Mouse (Mus musculus) myocyte (in vitro differentiated cells): ENCODE data around the gene Tpt1. TPM values are rescaled to one million over a fixed set of nuclear protein-coding genes. Genes with fewer than 3 reads are reported as not detected.
"Not testable (repeated sequence)": the region's sequence is repeated elsewhere in the genome, so short reads cannot be mapped to it uniquely, and the experiment has no call there.

ENCODE experiments used
- H3K27me3 ChIP-seq: one replicate; pipeline ENCODE4 v1.6.1; 2011; ENCODE audit not compliant: control insufficient read depth, insufficient read depth, insufficient read length
- H3K36me3 ChIP-seq: one replicate; pipeline ENCODE4 v1.6.1; 2011; ENCODE audit not compliant: control insufficient read depth, insufficient read depth
- H3K4me2 ChIP-seq: one replicate; pipeline ENCODE4 v1.6.1; 2011; ENCODE audit warnings: low read depth, control low read depth
- H3K4me3 ChIP-seq: one replicate; pipeline ENCODE4 v1.5.1; 2011; ENCODE audit warnings: mild to moderate bottlenecking, control low read depth, moderate library complexity
- H3K79me2 ChIP-seq: one replicate; pipeline ENCODE4 v1.6.1; 2011; ENCODE audit not compliant: control insufficient read depth, insufficient read depth
- H3ac ChIP-seq: one replicate; pipeline ENCODE4 v1.6.1; 2011; ENCODE audit not compliant: control insufficient read depth, insufficient read length
- CEBPB ChIP-seq: IDR thresholded peaks from 2 replicates; pipeline ENCODE4 v1.6.1; 2011; ENCODE audit warnings: mild to moderate bottlenecking, moderate library complexity; ENCODE audit not compliant: poor library complexity, insufficient read depth, severe bottlenecking
- E2F4 ChIP-seq: IDR thresholded peaks from one replicate; pipeline ENCODE4 v1.6.1; 2011; ENCODE audit warnings: mild to moderate bottlenecking, control low read depth, moderate library complexity; ENCODE audit not compliant: insufficient read depth
- MAX ChIP-seq: IDR thresholded peaks from one replicate; pipeline ENCODE4 v1.6.1; 2011; ENCODE audit warnings: low read depth, mild to moderate bottlenecking, control low read depth
- MYOD1 ChIP-seq, 3 experiments: IDR thresholded peaks; one replicate each; pipeline ENCODE4 v1.6.1; 2011; ENCODE audit warnings: control low read depth in 2 of 3, low read depth in 2 of 3, mild to moderate bottlenecking in 2 of 3, moderate library complexity in 1 of 3; ENCODE audit not compliant: insufficient read length in 2 of 3, control insufficient read depth in 1 of 3
- MYOG ChIP-seq, 3 experiments: IDR thresholded peaks; one replicate each; pipeline ENCODE4 v1.6.1; 2011; ENCODE audit warnings: control low read depth in 2 of 3, low read depth in 2 of 3, mild to moderate bottlenecking in 2 of 3; ENCODE audit not compliant: insufficient read length in 2 of 3, control insufficient read depth in 1 of 3, insufficient read depth in 1 of 3
- POLR2A ChIP-seq: IDR thresholded peaks from one replicate; pipeline ENCODE4 v1.6.1; 2011; ENCODE audit warnings: low read depth, mild to moderate bottlenecking, control low read depth, moderate library complexity; ENCODE audit not compliant: insufficient read length
- POLR2AphosphoS2 ChIP-seq: IDR thresholded peaks from one replicate; pipeline ENCODE4 v1.6.1; 2011; ENCODE audit warnings: low read depth, control low read depth; ENCODE audit not compliant: insufficient read length
- REST ChIP-seq: IDR thresholded peaks from one replicate; pipeline ENCODE4 v1.6.1; 2011; ENCODE audit warnings: mild to moderate bottlenecking, control low read depth, moderate library complexity; ENCODE audit not compliant: insufficient read depth, insufficient read length
- SRF ChIP-seq: IDR thresholded peaks from one replicate; pipeline ENCODE4 v1.6.1; 2011; ENCODE audit warnings: low read depth; ENCODE audit not compliant: control insufficient read depth, insufficient read length
- TCF12 ChIP-seq: IDR thresholded peaks from one replicate; pipeline ENCODE4 v1.6.1; 2011; ENCODE audit warnings: mild to moderate bottlenecking, control low read depth; ENCODE audit not compliant: poor library complexity, insufficient read depth, severe bottlenecking
- TCF3 ChIP-seq: IDR thresholded peaks from one replicate; pipeline ENCODE4 v1.6.1; 2011; ENCODE audit warnings: low read depth, control low read depth; ENCODE audit not compliant: insufficient read length
- USF1 ChIP-seq: IDR thresholded peaks from one replicate; pipeline ENCODE4 v1.6.1; 2011; ENCODE audit warnings: low read depth, mild to moderate bottlenecking, control low read depth, moderate library complexity
- polyA plus RNA-seq: library from polyadenylated mRNA; unstranded; fragments of >200 nt; fragmentation: generic; extraction: Trizol; gene quantifications from one replicate; pipeline ENCODE4 v1.2.1, GENCODE M21; 2012; ENCODE audit warnings: missing spikeins

Tpt1 gene
- polyA plus RNA-seq, 1 experiment = 6,214 TPM

DNA sequence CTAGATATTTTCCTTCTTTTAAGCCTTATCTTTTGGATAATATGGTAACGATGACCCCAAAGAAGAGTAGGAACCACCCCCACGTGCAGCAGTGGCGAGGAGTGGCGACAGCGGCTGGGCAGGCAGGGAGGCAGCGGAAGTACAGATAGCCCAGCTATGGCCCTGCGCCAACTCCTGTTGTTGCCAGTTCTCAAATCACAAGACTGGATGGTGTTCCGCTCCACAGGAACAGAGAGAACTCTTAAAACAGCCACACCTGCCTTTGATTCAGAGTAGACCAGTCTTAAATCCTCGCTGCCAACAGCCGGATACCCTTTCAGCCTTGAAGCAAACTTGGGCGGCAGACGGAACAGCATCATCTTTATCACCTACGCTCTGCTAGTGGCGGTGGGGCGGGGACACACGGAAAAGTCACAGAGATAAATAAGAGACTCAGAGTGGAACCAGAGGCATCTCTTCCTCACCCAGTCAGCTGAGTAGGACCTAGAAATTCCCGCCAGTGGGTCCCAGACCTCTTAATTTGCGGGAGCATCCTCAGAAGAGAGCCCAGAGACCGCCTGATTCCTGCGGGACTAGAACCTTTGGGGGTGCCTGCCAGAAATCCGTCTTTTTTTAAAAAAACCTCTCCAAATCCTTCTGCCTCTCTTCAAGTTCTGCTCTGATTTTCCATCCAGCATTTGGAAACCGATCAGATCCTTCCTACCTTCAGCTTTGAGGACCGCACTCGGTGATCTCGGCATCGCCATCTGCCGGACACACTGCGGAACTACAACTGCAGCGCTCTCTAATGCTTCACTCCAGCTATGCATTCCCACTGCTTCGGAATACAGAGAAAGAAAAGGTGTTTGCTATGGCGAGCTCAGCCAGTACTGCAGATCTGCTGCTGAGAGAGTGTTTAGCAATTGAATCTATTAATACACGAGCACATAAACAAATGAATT is 15.8 kb upstream of the Tpt1 start:
- H3ac ChIP-seq = no peak overlapping the region
- H3K4me3 ChIP-seq = peak overlapping the region; percentile 20
- TF ChIP-seq CEBPB (no peak), POLR2A (peak; percentile 37), MAX (no peak), E2F4 (no peak), SRF (no peak), MYOD1 (IDR thresholded peaks at IDR 0.05; ENCODE audit: control insufficient read depth in 1 of 3, insufficient read length in 2 of 3, low read depth in 2 of 3) (peak in 1 of 3 experiments; percentile 61), POLR2AphosphoS2 (peak; percentile 39)
- H3K79me2 ChIP-seq = no peaks in the 10 kb centered on the region
- no peaks in the 10 kb centered on the region for H3K36me3 ChIP-seq
- peak overlapping the region; percentile 98 for H3K4me2 ChIP-seq
- no peaks in the 10 kb centered on the region for H3K27me3 ChIP-seq

DNA sequence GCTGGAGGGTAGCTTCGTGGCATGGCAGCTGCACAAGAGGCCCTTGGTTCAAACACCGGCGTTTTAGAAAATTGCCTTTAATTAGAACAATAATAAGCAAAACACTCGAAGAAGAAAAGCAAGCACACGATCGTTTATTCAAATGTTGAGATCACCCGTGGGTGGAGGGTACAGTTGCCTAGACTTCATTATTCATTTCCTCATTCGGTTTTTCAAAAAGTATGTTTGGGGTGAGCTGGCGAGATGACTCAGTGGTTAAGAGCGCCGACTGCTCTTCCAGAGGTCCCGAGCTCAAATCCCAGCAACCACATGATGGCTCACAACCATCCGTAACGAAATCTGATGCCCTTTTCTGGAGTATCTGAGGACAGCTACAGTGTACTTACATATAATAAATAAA is 15.1 kb upstream of the Tpt1 start:
- not testable (repeated sequence) for H3K36me3 ChIP-seq, H3ac ChIP-seq, H3K79me2 ChIP-seq, H3K27me3 ChIP-seq
- peak overlapping the region; percentile 98 for H3K4me2 ChIP-seq
- H3K4me3 ChIP-seq = peak overlapping the region; percentile 20

DNA sequence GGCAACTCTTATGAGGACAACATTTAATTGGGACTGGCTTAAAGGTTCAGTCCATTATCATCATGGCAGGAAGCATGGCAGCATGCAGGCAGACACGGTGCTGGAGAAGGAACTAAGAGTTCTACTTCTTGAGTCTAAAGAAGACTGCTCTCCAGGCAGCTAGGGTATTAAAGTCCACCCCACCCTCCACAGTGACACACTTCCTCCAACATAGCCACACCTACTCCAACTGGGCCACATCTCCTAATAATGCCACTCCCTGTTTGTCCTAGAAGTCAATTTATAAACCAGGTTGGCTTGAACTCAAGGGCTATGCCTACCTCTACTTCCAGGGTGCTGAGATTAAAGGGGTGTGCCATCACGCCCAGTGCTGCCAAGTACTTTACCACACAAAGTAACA is 12.9 kb upstream of the Tpt1 start:
- Histone ChIP-seq H3K36me3 (no peaks in the 10 kb centered on the region), H3K79me2 (no peaks in the 10 kb centered on the region), H3K4me2 (no peak overlapping the region), H3K4me3 (no peak overlapping the region), H3ac (no peak overlapping the region), H3K27me3 (no peaks in the 10 kb centered on the region)
- TF ChIP-seq TCF3 (no peak), MYOD1 (IDR thresholded peaks at IDR 0.05; ENCODE audit: control insufficient read depth in 1 of 3, insufficient read length in 2 of 3, low read depth in 2 of 3) (no peak), CEBPB (no peak)

DNA sequence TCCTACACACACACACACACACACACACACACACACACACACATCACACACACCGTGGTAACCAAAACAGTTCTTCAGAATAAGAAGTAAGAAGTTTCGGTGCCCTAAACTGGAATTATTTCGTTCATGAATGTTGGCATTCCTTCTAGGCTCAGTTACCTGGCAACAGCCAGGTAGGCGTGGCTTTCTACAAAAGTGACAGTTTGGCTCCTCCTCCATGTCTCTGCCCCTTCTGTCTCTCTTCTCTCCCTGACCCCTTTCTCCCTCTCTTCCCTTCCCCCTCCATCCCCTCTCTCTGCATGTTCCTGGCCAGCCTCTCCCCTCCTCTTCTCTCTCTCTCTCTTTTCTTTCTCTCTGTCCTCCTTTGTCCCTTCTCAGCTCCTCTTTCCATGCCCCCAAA is 11.9 kb upstream of the Tpt1 start:
- H3ac ChIP-seq = no peak overlapping the region
- TF ChIP-seq MAX (no peak), CEBPB (no peak), MYOG (IDR thresholded peaks at IDR 0.05; ENCODE audit: control insufficient read depth in 1 of 3, insufficient read depth in 1 of 3, insufficient read length in 2 of 3, low read depth in 2 of 3) (no peak), SRF (no peak), USF1 (no peak), E2F4 (no peak), POLR2AphosphoS2 (no peak), TCF12 (no peak), REST (no peak), POLR2A (no peak), MYOD1 (IDR thresholded peaks at IDR 0.05; ENCODE audit: control insufficient read depth in 1 of 3, insufficient read length in 2 of 3, low read depth in 2 of 3) (no peak), TCF3 (no peak)
- no peaks in the 10 kb centered on the region for H3K27me3 ChIP-seq
- no peaks in the 10 kb centered on the region for H3K79me2 ChIP-seq
- H3K36me3 ChIP-seq = no peaks in the 10 kb centered on the region
- peak overlapping the region; percentile 34 for H3K4me3 ChIP-seq
- peak overlapping the region; percentile 93 for H3K4me2 ChIP-seq

DNA sequence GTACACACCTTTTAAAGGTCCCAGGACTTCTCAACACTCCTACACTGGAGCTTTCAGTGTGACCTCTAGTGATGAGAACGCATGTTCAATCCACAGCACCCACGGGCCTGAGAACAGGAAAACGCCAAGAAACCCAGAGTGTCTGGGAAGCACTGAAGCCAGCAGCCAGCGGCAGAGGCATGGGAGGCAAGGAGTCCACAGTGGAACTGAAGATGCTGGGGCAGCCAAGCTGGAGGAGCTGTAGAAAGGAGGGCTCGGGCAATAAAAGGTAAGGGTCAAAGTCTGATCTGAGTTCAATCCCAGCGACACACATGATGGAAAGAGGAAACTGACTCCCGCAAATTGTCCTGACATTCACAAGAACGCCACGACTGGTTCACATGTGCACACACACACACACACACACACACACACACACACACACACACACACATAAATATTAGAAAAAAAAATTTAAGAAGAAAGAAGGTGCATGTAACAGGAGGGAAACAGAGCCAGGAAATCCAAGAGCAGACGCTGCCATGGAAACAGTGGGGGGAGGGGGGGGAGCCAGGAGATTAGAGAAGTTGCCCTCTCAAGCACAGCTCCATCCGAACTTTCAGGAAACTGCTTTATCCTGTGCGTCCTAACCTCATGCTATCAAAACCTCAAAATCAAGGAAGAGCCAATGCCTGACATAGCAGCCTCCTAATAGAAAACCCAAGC is 11.2 kb upstream of the Tpt1 start:
- peak overlapping the region; percentile 34 for H3ac ChIP-seq
- TF ChIP-seq USF1 (no peak), REST (no peak), POLR2AphosphoS2 (no peak), MYOD1 (IDR thresholded peaks at IDR 0.05; ENCODE audit: control insufficient read depth in 1 of 3, insufficient read length in 2 of 3, low read depth in 2 of 3) (no peak), CEBPB (no peak)
- H3K4me2 ChIP-seq = peak overlapping the region; percentile 93
- H3K79me2 ChIP-seq = no peaks in the 10 kb centered on the region
- no peaks in the 10 kb centered on the region for H3K36me3 ChIP-seq
- H3K4me3 ChIP-seq = peak overlapping the region; percentile 34
- H3K27me3 ChIP-seq = no peaks in the 10 kb centered on the region
